Mouse (Mus musculus) T-helper 2 cell (primary cell): ENCODE data around the gene Fbxo28.

Experiments
- in situ Hi-C: fragments of 300-600 bp; cut with MboI, MseI; formaldehyde crosslinking; loops from one replicate; pipeline ENCODE4 v1.15.1; 2025; ENCODE audit warnings: high pct_unique_total_duplicates

Gene Fbxo28

DNA sequence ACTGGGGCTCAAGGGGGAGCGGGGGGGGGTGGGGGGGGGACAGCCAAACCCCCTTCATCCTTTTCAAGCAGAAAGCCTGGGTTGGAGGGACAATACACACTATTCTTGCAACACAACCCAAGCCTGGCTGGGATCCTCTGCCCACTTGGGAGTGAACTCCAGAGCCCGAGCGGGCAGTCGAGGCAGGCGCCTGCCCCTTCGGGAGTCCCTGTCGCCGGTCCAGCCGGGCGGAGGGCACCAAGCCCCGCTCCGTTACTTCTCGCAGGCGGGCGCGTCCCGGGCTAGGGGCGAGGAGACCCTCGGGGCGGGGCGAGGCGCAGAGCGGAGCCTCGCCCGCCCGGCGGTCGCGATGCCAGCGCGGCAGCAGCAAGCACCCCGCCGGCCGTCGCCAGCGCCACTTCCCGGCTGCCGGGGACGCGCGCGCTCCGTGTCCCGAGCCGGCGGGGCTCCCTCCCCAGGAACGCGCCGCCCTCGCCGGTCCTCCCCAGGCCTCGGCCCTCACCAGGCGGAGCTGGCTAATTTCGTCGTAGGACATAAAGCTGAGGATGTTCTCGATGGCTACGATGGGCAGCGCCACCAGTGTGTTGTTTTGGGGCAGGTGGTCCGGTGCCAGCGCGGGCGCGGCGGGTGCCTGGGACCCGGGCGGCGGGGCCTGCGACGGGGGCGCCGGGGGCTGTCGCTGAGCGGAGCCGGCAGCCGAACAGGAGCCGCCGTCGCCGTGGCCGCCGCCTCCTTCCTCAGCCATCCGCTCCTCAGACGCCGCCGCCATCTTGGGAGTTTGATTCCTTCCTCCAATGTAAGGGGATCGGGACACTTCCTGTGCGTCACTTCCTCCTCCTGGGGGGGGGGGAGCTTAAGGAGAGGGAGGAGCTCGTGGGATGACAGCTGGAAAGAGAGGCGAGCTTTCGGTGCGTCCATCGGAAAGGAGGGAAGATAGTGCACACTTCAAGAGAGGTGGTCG, at the start of gene Fbxo28:
Fbxo28 (minus strand) TSS at position 809 of the 961 bp plus-strand sequence.
- in situ Hi-C loops: no loop called here

DNA sequence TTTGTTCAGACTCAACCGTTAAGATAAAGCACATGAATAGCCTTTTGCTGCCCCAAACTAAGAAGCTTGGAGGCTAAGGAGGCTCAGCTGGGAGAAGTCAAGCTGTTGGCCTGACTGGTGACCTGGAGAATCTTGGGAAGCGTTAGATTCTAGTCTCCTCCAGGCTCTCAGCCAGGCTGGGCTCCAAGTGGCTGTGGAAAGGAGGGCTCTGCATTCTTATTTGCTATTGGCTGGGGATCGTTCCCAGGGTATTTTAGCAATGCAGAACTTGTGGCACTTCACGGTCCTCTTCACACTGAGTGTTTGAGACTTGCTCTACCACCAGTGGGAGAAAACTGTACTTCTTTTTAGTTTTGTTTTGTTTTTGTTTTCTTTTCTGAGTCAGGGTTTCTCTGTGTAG, 47.3 kb upstream of the Fbxo28 start:
- in situ Hi-C loops: no loop called here

- in situ Hi-C loops: no loop called here
Observed at GRCm38 (mm10) chr1:182386449-182386848, 45.0 kb upstream of the Fbxo28 start.

DNA sequence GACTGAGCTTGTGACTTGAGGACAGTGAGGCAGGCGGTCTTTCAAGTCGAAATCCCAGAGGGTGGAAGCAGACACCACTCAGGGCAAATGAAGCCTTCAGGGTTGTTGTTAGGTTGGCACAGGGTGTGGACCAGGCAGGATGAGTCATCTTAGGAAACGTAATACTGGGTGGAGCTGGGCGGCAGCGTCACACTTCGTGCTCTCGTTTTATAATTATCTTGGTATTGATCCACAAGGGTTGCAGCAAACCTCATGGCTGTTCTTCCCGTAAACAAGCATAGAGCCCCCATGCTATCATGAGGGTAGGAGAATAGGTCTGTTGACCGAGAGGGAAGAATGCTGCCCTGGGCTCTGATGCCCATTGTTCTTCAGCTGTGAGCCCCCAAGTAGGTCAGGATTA, 41.7 kb upstream of the Fbxo28 start:
- in situ Hi-C loops: no loop called here

GRCm38 (mm10) chr1:182381327-182381726, 39.9 kb upstream of the Fbxo28 start:
- in situ Hi-C loops: no loop called here

DNA sequence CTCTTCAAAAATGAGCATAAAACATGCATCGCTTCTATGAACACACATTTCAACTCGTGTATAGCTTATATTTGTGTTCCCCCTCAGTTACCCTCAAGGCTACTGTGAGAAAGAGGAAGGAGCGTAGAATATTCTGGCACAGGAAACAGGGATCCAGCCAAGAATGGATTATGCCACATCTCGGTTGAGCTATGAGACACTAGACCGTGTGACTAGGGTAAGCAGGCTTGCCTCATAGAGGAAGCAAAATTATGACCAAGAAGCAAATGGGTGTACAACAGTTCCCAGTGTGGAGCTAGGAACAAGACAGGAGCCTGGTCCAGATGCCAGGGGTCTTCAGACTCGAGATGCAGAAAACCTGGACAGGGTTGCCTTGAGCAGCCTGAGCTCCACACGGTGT, 39.3 kb upstream of the Fbxo28 start:
- in situ Hi-C loops: no loop called here

GRCm38 (mm10) chr1:182378876-182379275, 37.4 kb upstream of the Fbxo28 start:
- in situ Hi-C loops: no loop called here

DNA sequence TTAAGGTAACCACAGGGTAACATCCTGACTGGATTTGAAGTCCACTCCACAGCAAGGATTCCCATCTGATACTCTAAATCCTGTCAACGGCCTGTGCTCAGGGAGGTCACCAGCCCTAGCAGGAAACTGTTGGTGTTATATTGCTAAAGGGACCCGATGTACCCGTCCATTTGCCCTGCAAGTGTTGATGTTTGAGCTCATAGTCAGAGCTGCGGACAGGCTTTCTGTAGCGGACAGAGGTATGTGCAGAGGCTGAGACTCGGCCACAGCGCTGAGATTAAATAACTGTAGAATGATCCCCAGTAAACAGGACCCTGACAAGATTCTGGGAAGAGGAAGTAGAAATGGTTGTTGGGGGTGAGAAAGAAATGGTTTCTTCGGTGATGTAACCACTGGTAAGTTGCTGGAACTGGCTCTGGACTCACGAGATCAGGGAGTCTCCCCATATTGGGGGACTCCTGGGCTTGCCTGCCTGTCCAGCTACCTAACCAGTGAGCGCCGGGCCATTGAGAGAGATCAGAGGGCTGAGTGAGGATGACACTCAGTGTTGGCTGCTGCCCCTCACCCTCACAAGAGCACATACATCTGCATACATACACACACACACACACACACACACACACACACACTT, 36.9 kb upstream of the Fbxo28 start:
- in situ Hi-C loops: no loop called here

DNA sequence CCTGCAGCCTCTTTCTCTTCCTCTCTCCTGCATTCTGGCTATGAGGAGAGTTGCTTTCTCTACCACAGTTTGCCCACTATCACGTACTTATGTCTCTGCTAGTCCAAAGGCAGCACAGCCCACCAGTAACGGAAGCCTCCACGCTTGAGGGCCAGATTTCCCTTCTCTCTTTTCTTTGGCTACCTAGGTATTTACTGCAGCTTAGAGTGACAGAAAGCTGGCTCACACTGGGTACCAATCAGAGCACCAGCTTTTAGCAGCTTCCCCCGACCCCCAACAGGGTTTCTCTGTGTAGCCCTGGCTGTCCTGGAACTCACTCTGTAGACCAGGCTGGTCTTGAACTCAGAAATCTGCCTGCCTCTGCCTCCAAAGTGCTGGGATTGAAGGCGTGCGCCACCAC, 36.1 kb upstream of the Fbxo28 start:
- in situ Hi-C loops: no loop called here

DNA sequence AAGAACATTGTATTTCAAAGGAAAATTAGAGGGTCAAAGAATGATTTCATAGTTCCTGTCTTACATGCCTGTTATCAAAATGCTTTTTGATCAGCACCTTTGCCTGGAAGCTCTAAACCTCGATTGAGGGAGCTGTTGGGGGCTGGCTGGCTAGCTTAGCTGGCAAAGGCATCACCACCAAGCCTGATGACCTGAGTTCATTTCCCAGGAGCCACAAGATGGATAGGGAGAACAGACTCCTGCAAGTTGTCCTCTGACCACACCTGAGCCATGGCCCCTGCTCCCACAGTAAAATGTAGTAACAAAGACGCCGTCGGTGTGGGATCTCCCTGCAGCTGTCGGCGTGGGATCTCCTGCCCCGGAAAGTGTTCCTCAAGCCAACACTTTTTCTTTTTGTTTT, 35.4 kb upstream of the Fbxo28 start:
- in situ Hi-C loops: no loop called here

DNA sequence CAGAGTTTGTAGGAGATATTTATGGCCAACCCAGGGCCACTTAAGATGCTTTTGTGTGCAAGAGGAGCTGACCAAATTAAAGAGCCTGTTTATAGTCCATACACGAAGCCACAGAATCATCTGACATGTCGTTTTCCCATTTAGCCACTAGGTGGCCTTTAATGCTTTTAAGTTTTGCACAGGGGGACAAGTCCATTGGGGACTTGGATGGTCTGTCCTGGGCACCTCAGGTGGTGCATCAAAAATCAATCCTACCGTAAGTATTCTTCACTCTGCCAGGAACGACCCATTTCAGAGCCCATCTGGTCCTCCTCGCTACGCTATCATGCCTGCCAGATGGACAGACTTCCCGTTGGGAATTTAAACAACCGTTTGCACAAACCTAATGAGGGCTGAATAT, 34.8 kb upstream of the Fbxo28 start:
- in situ Hi-C loops: no loop called here

- in situ Hi-C loops: no loop called here
Observed at GRCm38 (mm10) chr1:182371891-182372290, 30.5 kb upstream of the Fbxo28 start.

DNA sequence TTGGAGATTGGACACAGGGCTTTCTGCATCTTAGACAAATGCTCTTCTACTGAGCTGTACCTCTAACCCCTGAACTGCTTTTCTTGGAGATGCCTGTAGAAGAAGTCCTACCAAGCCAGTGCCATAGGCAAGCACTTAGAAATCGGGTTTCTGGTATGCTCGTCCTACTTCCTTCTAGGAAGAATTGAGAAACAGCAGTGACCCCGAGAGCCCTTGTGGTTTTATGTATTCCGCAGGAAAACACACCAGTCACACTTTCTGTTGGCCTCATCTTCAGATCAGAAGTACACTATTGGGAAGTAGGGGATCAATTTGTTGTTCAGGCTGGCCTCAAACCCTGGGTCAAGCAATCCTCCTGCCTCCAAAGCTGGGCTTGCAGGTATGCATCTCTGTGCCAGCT, 28.0 kb upstream of the Fbxo28 start:
- in situ Hi-C loops: no loop called here

DNA sequence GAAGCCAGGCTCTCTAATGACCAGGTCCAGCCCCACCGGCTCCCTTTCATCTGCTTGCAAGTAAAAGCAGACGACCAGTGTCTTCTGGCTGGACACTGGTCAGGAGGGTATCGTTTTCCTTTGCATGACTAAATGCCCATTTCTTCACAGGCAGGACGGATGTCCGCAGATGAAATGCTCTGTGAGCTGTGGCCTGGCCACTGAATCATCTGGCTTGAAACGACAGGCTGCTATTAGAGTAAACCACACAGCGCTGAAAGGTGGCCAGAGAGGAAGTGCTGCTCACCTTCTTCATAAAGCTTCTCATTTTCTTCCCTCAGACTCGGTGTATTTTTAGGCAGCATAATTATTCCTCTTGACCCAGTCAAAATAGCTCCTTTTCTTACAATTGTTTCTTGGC, 27.4 kb upstream of the Fbxo28 start:
- in situ Hi-C loops: no loop called here

DNA sequence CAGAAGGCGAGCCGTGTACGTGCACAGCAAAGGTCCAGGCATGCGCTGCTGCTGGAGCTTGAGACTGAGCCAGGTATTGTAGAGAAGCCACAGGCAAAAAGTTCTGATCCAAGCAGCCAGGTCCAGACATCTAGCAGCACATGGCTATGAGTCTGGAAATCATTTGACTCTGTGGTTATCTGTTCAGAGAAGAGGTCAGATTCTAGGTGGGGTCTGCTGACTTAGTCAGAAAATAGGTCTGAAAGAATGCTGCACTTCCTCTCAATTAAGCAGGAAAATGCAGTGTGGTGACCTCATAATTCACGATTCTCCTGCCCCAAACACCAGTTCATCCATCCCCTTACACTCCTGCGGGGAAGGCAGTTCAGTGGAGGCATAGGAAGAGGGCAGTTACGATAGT, 26.9 kb upstream of the Fbxo28 start:
- in situ Hi-C loops: no loop called here

- in situ Hi-C loops: no loop called here
Observed at GRCm38 (mm10) chr1:182363683-182364404, 22.4 kb upstream of the Fbxo28 start.

DNA sequence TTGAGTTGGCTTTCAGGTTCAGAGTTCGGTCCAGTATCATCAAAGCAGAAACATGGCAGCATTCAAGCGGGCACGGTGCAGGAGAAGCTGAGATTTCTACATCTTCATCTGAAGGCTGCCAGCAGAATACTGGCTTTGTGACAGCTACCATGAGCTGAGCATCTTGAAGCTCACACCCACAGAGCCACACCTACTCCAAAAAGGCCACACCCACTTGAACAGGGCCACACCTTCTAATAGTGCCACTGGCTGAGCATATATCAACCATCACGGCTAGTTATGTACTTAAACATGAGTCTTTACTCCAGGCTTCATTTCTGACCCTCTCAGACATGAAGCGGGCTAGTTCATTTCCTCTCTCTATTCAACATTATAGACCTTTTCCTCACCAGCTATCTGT, 21.3 kb upstream of the Fbxo28 start:
- in situ Hi-C loops: no loop called here

DNA sequence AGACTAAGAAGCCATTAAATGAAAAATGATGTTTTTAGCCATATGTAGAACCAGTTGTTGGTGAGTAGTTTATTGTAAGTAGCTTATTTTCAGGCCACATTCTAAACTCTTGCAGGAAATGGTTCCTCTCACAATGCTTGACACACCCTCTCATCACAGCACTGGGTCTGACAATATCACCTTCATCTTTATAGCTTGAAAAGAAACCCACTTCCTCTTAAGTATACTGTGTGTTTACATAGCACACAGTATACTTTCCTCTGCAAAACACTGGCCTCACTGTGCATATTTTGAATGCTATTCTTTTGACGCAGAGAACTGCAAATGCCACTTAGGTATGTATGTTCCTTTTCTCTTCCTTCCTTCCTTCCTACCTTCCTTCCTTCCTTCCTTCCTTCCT, 16.7 kb upstream of the Fbxo28 start:
- in situ Hi-C loops: no loop called here

GRCm38 (mm10) chr1:182354504-182355147, 13.2 kb upstream of the Fbxo28 start:
- in situ Hi-C loops: no loop called here

GRCm38 (mm10) chr1:182349557-182349956, 8.1 kb upstream of the Fbxo28 start:
- in situ Hi-C loops: no loop called here

GRCm38 (mm10) chr1:182346491-182346890, 5.1 kb upstream of the Fbxo28 start:
- in situ Hi-C loops: no loop called here

- in situ Hi-C loops: no loop called here
Observed at GRCm38 (mm10) chr1:182345857-182346256, 4.4 kb upstream of the Fbxo28 start.
